Mouse (Mus musculus) heart, adult 8-10 months (tissue): ENCODE data around the gene Smagp. TPM values are rescaled to one million over a fixed set of nuclear protein-coding genes. Genes with fewer than 3 reads are reported as not detected.
"Not testable (repeated sequence)": the region's sequence is repeated elsewhere in the genome, so short reads cannot be mapped to it uniquely, and the experiment has no call there.

Experiments
- DNase-seq: peaks from one replicate; pipeline ENCODE4 v3.0.0; 2022; ENCODE audit warnings: low spot score
- total RNA-seq, 4 experiments: library from RNA; stranded (reverse); gene quantifications; 2 replicates each; pipeline ENCODE4 v1.2.4; 2022

Gene Smagp
- total RNA-seq, 4 experiments from 2014 or later = 10.9 to 20.2 (median 11.9) TPM

- no peak for DNase-seq
These were observed 9.5 kb downstream of the Smagp start for GRCm38 (mm10) chr15:100627287-100627686.

- DNase-seq = no peak
These were observed 12.3 kb downstream of the Smagp start for GRCm38 (mm10) chr15:100624435-100624834.

GRCm38 (mm10) chr15:100623754-100624153, 13.0 kb downstream of the Smagp start:
- DNase-seq = no peak

- no peak for DNase-seq
These were observed 14.6 kb downstream of the Smagp start for GRCm38 (mm10) chr15:100622164-100622563.

- not testable (repeated sequence) for DNase-seq
These were observed 15.1 kb downstream of the Smagp start for GRCm38 (mm10) chr15:100621671-100622070.

- no peak for DNase-seq
These were observed 17.5 kb downstream of the Smagp start for GRCm38 (mm10) chr15:100619200-100619599.

GRCm38 (mm10) chr15:100616221-100616620, 20.5 kb downstream of the Smagp start:
- DNase-seq = no peak

- DNase-seq = peak; percentile 83
These were observed 20.9 kb downstream of the Smagp start for GRCm38 (mm10) chr15:100615825-100616220.

GRCm38 (mm10) chr15:100614996-100615824, 21.5 kb downstream of the Smagp start, which contains the start of gene Dazap2:
Gene Dazap2 (plus strand): TSS chr15:100615349.
- DNase-seq = peak; percentile 96

GRCm38 (mm10) chr15:100614218-100614995, 22.3 kb downstream of the Smagp start:
- no peak for DNase-seq

- peak; percentile 80 for DNase-seq
These were observed 23.2 kb downstream of the Smagp start for GRCm38 (mm10) chr15:100613584-100613983.

GRCm38 (mm10) chr15:100612432-100612831, 24.3 kb downstream of the Smagp start:
- no peak for DNase-seq

- DNase-seq = no peak
These were observed 24.8 kb downstream of the Smagp start for GRCm38 (mm10) chr15:100611951-100612350.

- not testable (repeated sequence) for DNase-seq
These were observed 30.1 kb downstream of the Smagp start for GRCm38 (mm10) chr15:100606677-100607076.

- no peak for DNase-seq
These were observed 35.1 kb downstream of the Smagp start for GRCm38 (mm10) chr15:100601669-100602068.

GRCm38 (mm10) chr15:100600696-100601272, 36.0 kb downstream of the Smagp start:
- no peak for DNase-seq

- DNase-seq = peak; percentile 77
These were observed 36.6 kb downstream of the Smagp start for GRCm38 (mm10) chr15:100600047-100600695.

GRCm38 (mm10) chr15:100599276-100600046, 37.3 kb downstream of the Smagp start, which contains the start of gene Pou6f1:
Gene Pou6f1 (minus strand): TSS chr15:100599984.
- peak; percentile 48 for DNase-seq

GRCm38 (mm10) chr15:100598883-100599275, 37.9 kb downstream of the Smagp start:
- peak; percentile 52 for DNase-seq

- no peak for DNase-seq
These were observed 38.4 kb downstream of the Smagp start for GRCm38 (mm10) chr15:100598287-100598882.
